In genomic region chr9:96530674-96531081, GRCm38 (mm10) we compare ENCODE assay signal across 9 mouse cellular contexts. TPM values are rescaled to one million over a fixed set of nuclear protein-coding genes. Genes with fewer than 3 reads are reported as not detected.
DNase-seq lines count a peak whose midpoint lies in the region; ATAC-seq and TF ChIP-seq lines count a peak whose summit lies in the region.
"Had no signal": no experiment of that assay in that cellular context is flagged by ENCODE, and none has a peak within 500 bp of the region (broad histone marks: within the 10 kb centered on the region; RNA-seq: fewer than 3 reads in every experiment).

No protein-coding gene starts in this region.

- no peak for TF ChIP-seq POLR2A in limb, embryonic 14.5 days (IDR thresholded peaks at IDR 0.05; ENCODE audit: borderline replicate concordance, extremely low read depth, insufficient read depth, insufficient read length)

- H3K4me1 ChIP-seq in hindbrain, embryonic 15.5 days (replicated peaks), result no peaks in the 10 kb centered on the region
- peaks cover 9% of the 10 kb centered on the region for H3K4me1 ChIP-seq in hindbrain, embryonic 13.5 days (replicated peaks)
- H3K4me1 ChIP-seq in heart, embryonic 10.5 days, result no peaks in the 10 kb centered on the region
- peaks cover 11% of the 10 kb centered on the region for H3K4me1 ChIP-seq in limb, embryonic 14.5 days (ENCODE audit: control insufficient read depth, insufficient read depth, low read length)

- H3K27me3 ChIP-seq in hindbrain, embryonic 15.5 days, result no peaks in the 10 kb centered on the region
- no peaks in the 10 kb centered on the region for H3K27me3 ChIP-seq in hindbrain, embryonic 13.5 days
- no peaks in the 10 kb centered on the region; the same call in 1 of the 2 replicates for H3K27me3 ChIP-seq in heart, embryonic 10.5 days (ENCODE audit: insufficient read depth, poor library complexity, severe bottlenecking)
- H3K27me3 ChIP-seq in limb, embryonic 14.5 days (ENCODE audit: control insufficient read depth, insufficient read depth, low read length), result no peaks in the 10 kb centered on the region

- H3K36me3 ChIP-seq in hindbrain, embryonic 15.5 days, result no peaks in the 10 kb centered on the region
- no peaks in the 10 kb centered on the region for H3K36me3 ChIP-seq in hindbrain, embryonic 13.5 days
- no peaks in the 10 kb centered on the region for H3K36me3 ChIP-seq in heart, embryonic 10.5 days
- H3K36me3 ChIP-seq in limb, embryonic 14.5 days (ENCODE audit: control insufficient read depth, insufficient read depth, low read length), result no peaks in the 10 kb centered on the region

- H3K4me2 ChIP-seq in hindbrain, embryonic 15.5 days, result peak overlapping the region; percentile 12; the same call in 1 of the 2 replicates
- no peak overlapping the region for H3K4me2 ChIP-seq in hindbrain, embryonic 13.5 days
- H3K4me2 ChIP-seq in limb, embryonic 14.5 days (replicated peaks; ENCODE audit: low read depth, low read length, severe bottlenecking), result peak overlapping the region; percentile 39

- no peak for ATAC-seq in hindbrain, embryonic 15.5 days (ENCODE audit: low FRiP score, low read depth)
- no peak for ATAC-seq in hindbrain, embryonic 13.5 days (ENCODE audit: low FRiP score)
- peak; percentile 81 for ATAC-seq in limb, embryonic 14.5 days (ENCODE audit: low FRiP score, low read depth)

- intact Hi-C loops in left cerebral cortex, postnatal 14 days (cut with DNase I), result no loop called here

- H3K9ac ChIP-seq in hindbrain, embryonic 15.5 days, result no peak overlapping the region
- no peak overlapping the region for H3K9ac ChIP-seq in hindbrain, embryonic 13.5 days
- no peak overlapping the region for H3K9ac ChIP-seq in limb, embryonic 14.5 days (ENCODE audit: low read depth, low read length, severe bottlenecking)

- DNase-seq in adrenal gland, postnatal 36 days, result peak; percentile 35 to 53
- peak; percentile 43 for DNase-seq in heart, embryonic 10.5 days (ENCODE audit: low spot score)
- peak; percentile 84 for DNase-seq in limb, embryonic 14.5 days (ENCODE audit: low spot score)
- no peak for DNase-seq in right cerebral cortex, adult 2 months (ENCODE audit: low spot score in 2 of 2)
- no peak for DNase-seq in left cerebral cortex, postnatal 14 days (ENCODE audit: low spot score in 2 of 2)
- no peak for DNase-seq in embryo, embryonic 9.5 days (ENCODE audit: extremely low spot score)

- WGBS in hindbrain, embryonic 15.5 days, result 45% methylated on average over 11 of the region's 11 CpGs
- 58% methylated on average over 11 of the region's 11 CpGs for WGBS in hindbrain, embryonic 13.5 days
- WGBS in heart, embryonic 10.5 days, result 75% methylated on average over 11 of the region's 11 CpGs
- WGBS in limb, embryonic 14.5 days, result 10% methylated on average over 11 of the region's 11 CpGs

- no peaks in the 10 kb centered on the region for H3K9me3 ChIP-seq in hindbrain, embryonic 15.5 days
- no peaks in the 10 kb centered on the region for H3K9me3 ChIP-seq in hindbrain, embryonic 13.5 days
- no peaks in the 10 kb centered on the region for H3K9me3 ChIP-seq in heart, embryonic 10.5 days
- H3K9me3 ChIP-seq in limb, embryonic 14.5 days (ENCODE audit: control insufficient read depth, low read length), result no peaks in the 10 kb centered on the region

- H3K27ac ChIP-seq in hindbrain, embryonic 15.5 days (replicated peaks), result no peak overlapping the region
- H3K27ac ChIP-seq in hindbrain, embryonic 13.5 days, result no peak overlapping the region
- no peak overlapping the region for H3K27ac ChIP-seq in heart, embryonic 10.5 days
- no peak overlapping the region for H3K27ac ChIP-seq in limb, embryonic 14.5 days (replicated peaks; ENCODE audit: low read depth, low read length)

- H3K4me3 ChIP-seq in hindbrain, embryonic 15.5 days, result no peak overlapping the region
- no peak overlapping the region for H3K4me3 ChIP-seq in hindbrain, embryonic 13.5 days
- no peak overlapping the region for H3K4me3 ChIP-seq in heart, embryonic 10.5 days
- H3K4me3 ChIP-seq in limb, embryonic 14.5 days (replicated peaks; ENCODE audit: low read length), result peak overlapping the region; percentile 9; the same call in 1 of the 2 replicates

RNA-seq across cellular contexts. Expression of gene Gm28729, which starts 5.6 kb away (rescaled TPM):
- polyA plus RNA-seq in hindbrain, embryonic 15.5 days (2015; fragmentation: Nextera tagmentation; extraction: Ambion mirVana), result 0.48 and 0.62 TPM in 2 replicates
- polyA plus RNA-seq in hindbrain, embryonic 13.5 days (2015; fragmentation: Nextera tagmentation; extraction: Ambion mirVana), result 0.19 and 0.40 TPM in 2 replicates
- not detected for total RNA-seq in adrenal gland, postnatal 36 days (2021)
- not detected in 2 replicates for polyA plus RNA-seq in heart, embryonic 10.5 days (2016; fragmentation: Nextera tagmentation; extraction: Ambion mirVana)
- 0.05 and 0.11 TPM in 2 replicates for polyA plus RNA-seq in limb, embryonic 14.5 days (2012; rRNA removed)
- polyA plus RNA-seq in limb, embryonic 14.5 days (2014; fragmentation: Nextera tagmentation; extraction: Ambion mirVana), result not detected in 2 replicates
- under 1 TPM in 1 of 2 experiments, not detected in 1; 0.34 TPM for total RNA-seq in left cerebral cortex, postnatal 14 days (2021)
- polyA plus RNA-seq: heart, embryonic 14.5 days had no signal

RNA-seq across cellular contexts. Expression of gene Rnf7, which starts 52.2 kb away (rescaled TPM):
- polyA plus RNA-seq in hindbrain, embryonic 15.5 days (2015; fragmentation: Nextera tagmentation; extraction: Ambion mirVana), result 205 and 214 TPM in 2 replicates
- 256 and 260 TPM in 2 replicates for polyA plus RNA-seq in hindbrain, embryonic 13.5 days (2015; fragmentation: Nextera tagmentation; extraction: Ambion mirVana)
- total RNA-seq in adrenal gland, postnatal 36 days (2021), result 10 to 100 TPM; 74.9 to 79.7 TPM
- 260 and 265 TPM in 2 replicates for polyA plus RNA-seq in heart, embryonic 10.5 days (2016; fragmentation: Nextera tagmentation; extraction: Ambion mirVana)
- polyA plus RNA-seq in limb, embryonic 14.5 days (2012; rRNA removed), result 183 and 341 TPM in 2 replicates
- 261 and 272 TPM in 2 replicates for polyA plus RNA-seq in limb, embryonic 14.5 days (2014; fragmentation: Nextera tagmentation; extraction: Ambion mirVana)
- 10 to 100 TPM; 54.8 to 59.7 TPM for total RNA-seq in left cerebral cortex, postnatal 14 days (2021)

Comparison
In these comparisons a context has a peak if more than half of its experiments do, and no peak if none do; other contexts are left out.
1. DNase-seq: peak in adrenal gland, postnatal 36 days (2 of 2), heart, embryonic 10.5 days (single experiment) and limb, embryonic 14.5 days (single experiment); none in right cerebral cortex, adult 2 months (0 of 2), left cerebral cortex, postnatal 14 days (0 of 2) and embryo, embryonic 9.5 days (single experiment).